In genomic region chr19:16779281-16779680, GRCm38 (mm10) we compare ENCODE assay signal across 10 mouse cellular contexts. TPM values are rescaled to one million over a fixed set of nuclear protein-coding genes. Genes with fewer than 3 reads are reported as not detected.
A peak's percentile ranks its signal among the peaks of the same experiment; 100 is the strongest.
DNase-seq lines count a peak whose midpoint lies in the region; ATAC-seq and TF ChIP-seq lines count a peak whose summit lies in the region.
"Had no signal": no experiment of that assay in that cellular context is flagged by ENCODE, and none has a peak within 500 bp of the region (broad histone marks: within the 10 kb centered on the region; RNA-seq: fewer than 3 reads in every experiment).

No protein-coding gene starts in this region.

- DNase-seq in heart, adult 11 months, result peak; percentile 89
- no peak for DNase-seq in heart, postnatal 25 days (ENCODE audit: low spot score)
- no peak for DNase-seq in stomach, postnatal 0 days (ENCODE audit: low spot score)
- DNase-seq in yolk sac, embryonic 10.5 days (ENCODE audit: low spot score), result no peak
- no peak for DNase-seq in left cerebral cortex, postnatal 10 days (ENCODE audit: extremely low spot score in 1 of 2, low spot score in 2 of 2)
- DNase-seq in embryo, embryonic 9.5 days (ENCODE audit: extremely low spot score), result no peak
- DNase-seq: right cerebral cortex, adult 18-20 months had no signal

- H3K27me3 ChIP-seq in stomach, embryonic 14.5 days (ENCODE audit: control insufficient read depth, insufficient read depth, low read length), result no peaks in the 10 kb centered on the region
- H3K27me3 ChIP-seq in stomach, postnatal 0 days (ENCODE audit: control insufficient read depth, insufficient read depth, low read length), result no peaks in the 10 kb centered on the region
- peaks cover 8% of the 10 kb centered on the region for H3K27me3 ChIP-seq in heart, embryonic 15.5 days

- H3K4me1 ChIP-seq in stomach, embryonic 14.5 days (ENCODE audit: control insufficient read depth, insufficient read depth, low read length), result no peaks in the 10 kb centered on the region
- no peaks in the 10 kb centered on the region for H3K4me1 ChIP-seq in stomach, postnatal 0 days (replicated peaks; ENCODE audit: control insufficient read depth, insufficient read depth)
- H3K4me1 ChIP-seq in heart, embryonic 15.5 days (replicated peaks), result peaks cover 14% of the 10 kb centered on the region

- no peak for TF ChIP-seq CTCF in stomach, postnatal 0 days (IDR thresholded peaks at IDR 0.05; ENCODE audit: low read depth)

- no peak overlapping the region for H3K9ac ChIP-seq in stomach, embryonic 14.5 days (replicated peaks; ENCODE audit: low read depth, low read length)
- no peak overlapping the region for H3K9ac ChIP-seq in stomach, postnatal 0 days (ENCODE audit: low read length)
- no peak overlapping the region for H3K9ac ChIP-seq in heart, embryonic 15.5 days

- ATAC-seq in stomach, embryonic 14.5 days (ENCODE audit: insufficient number of reproducible peaks, insufficient read depth, low FRiP score, low read depth), result no peak
- no peak for ATAC-seq in stomach, postnatal 0 days (ENCODE audit: low FRiP score, low TSS enrichment)
- ATAC-seq in heart, embryonic 15.5 days (replicated peaks; ENCODE audit: insufficient number of reproducible peaks, insufficient read depth, low FRiP score, low read depth), result no peak

- no peaks in the 10 kb centered on the region for H3K9me3 ChIP-seq in stomach, embryonic 14.5 days (ENCODE audit: control insufficient read depth, low read depth, low read length)
- no peaks in the 10 kb centered on the region for H3K9me3 ChIP-seq in stomach, postnatal 0 days (ENCODE audit: control insufficient read depth, low read length)
- H3K9me3 ChIP-seq in heart, embryonic 15.5 days (replicated peaks), result no peaks in the 10 kb centered on the region

- no peak overlapping the region for H3K27ac ChIP-seq in stomach, embryonic 14.5 days (ENCODE audit: low read length)
- H3K27ac ChIP-seq in stomach, postnatal 0 days (replicated peaks), result no peak overlapping the region
- no peak overlapping the region for H3K27ac ChIP-seq in heart, embryonic 15.5 days
- H3K27ac ChIP-seq: macrophage had no signal

- intact Hi-C loops in heart, postnatal 25 days (cut with DNase I), result no loop called here
- intact Hi-C loops in left cerebral cortex, postnatal 10 days (cut with DNase I), result no loop called here

- 52% methylated on average over 5 of the region's 5 CpGs for whole genome bisulfite sequencing in stomach, embryonic 14.5 days
- WGBS in stomach, postnatal 0 days, result 64% methylated on average over 5 of the region's 5 CpGs
- 79% methylated on average over 5 of the region's 5 CpGs for WGBS in heart, embryonic 15.5 days

- TF ChIP-seq EP300 in stomach, postnatal 0 days (optimal IDR thresholded peaks at IDR 0.05), result no peak

- no peaks in the 10 kb centered on the region for H3K36me3 ChIP-seq in stomach, embryonic 14.5 days (ENCODE audit: control insufficient read depth, insufficient read depth, low read length)
- no peaks in the 10 kb centered on the region for H3K36me3 ChIP-seq in stomach, postnatal 0 days (ENCODE audit: control insufficient read depth, insufficient read depth, low read length)
- H3K36me3 ChIP-seq in heart, embryonic 15.5 days, result no peaks in the 10 kb centered on the region

- H3K4me3 ChIP-seq in stomach, embryonic 14.5 days (ENCODE audit: low read depth, low read length), result no peak overlapping the region
- no peak overlapping the region for H3K4me3 ChIP-seq in stomach, postnatal 0 days (ENCODE audit: low read depth, low read length)
- peak overlapping the region; percentile 2; the same call in 1 of the 2 replicates for H3K4me3 ChIP-seq in heart, embryonic 15.5 days

- H3K4me2 ChIP-seq in stomach, embryonic 14.5 days (replicated peaks; ENCODE audit: low read depth, low read length), result peak overlapping the region; percentile 94; the same call in 1 of the 2 replicates
- H3K4me2 ChIP-seq in stomach, postnatal 0 days (replicated peaks; ENCODE audit: low read depth), result no peak overlapping the region
- peak overlapping the region; percentile 98 for H3K4me2 ChIP-seq in heart, embryonic 15.5 days

RNA-seq across cellular contexts. Expression of gene Vps13a, which starts 1.5 kb away (rescaled TPM):
- 10 to 100 TPM; 30.8 to 31.5 TPM for total RNA-seq in heart, postnatal 25 days (2021)
- 17.4 and 20.8 TPM in 2 replicates for polyA plus RNA-seq in stomach, embryonic 14.5 days (2014; fragmentation: Nextera tagmentation; extraction: Ambion mirVana)
- 5.9 and 6.2 TPM in 2 replicates for polyA plus RNA-seq in stomach, postnatal 0 days (2015; fragmentation: Nextera tagmentation; extraction: Ambion mirVana)
- polyA plus RNA-seq in heart, embryonic 15.5 days (2015; fragmentation: Nextera tagmentation; extraction: Ambion mirVana), result 7.4 and 7.7 TPM in 2 replicates
- total RNA-seq in left cerebral cortex, postnatal 10 days (2021), result 10 to 100 TPM; 44.7 to 45.8 TPM
